Mouse (Mus musculus): Measurements from ENCODE around the gene Twnk. TPM values are rescaled to one million over a fixed set of nuclear protein-coding genes. Genes with fewer than 3 reads are reported as not detected.
A peak's percentile ranks its signal among the peaks of the same experiment; 100 is the strongest.

The Twnk gene
- total and polyA plus RNA-seq, 3 experiments, result 11.9 to 32.1 (median 29.3) TPM

GRCm38 (mm10) chr19:44992246-44992645, 13.2 kb upstream of the Twnk start:
- no peak for TF ChIP-seq POLR2A (IDR thresholded peaks at IDR 0.05; ENCODE audit: insufficient read depth, low read depth, low read length)
- TF ChIP-seq EP300 (IDR thresholded peaks at IDR 0.05; ENCODE audit: insufficient read depth, low read depth, low read length), result no peak
- no peak for TF ChIP-seq CTCF (IDR thresholded peaks at IDR 0.05)
- H3K4me3 ChIP-seq, result no peak overlapping the region
- intact Hi-C loops (cut with DNase I), result no loop called here
- H3K9ac ChIP-seq (ENCODE audit: low read depth, low read length), result no peak overlapping the region
- no peak overlapping the region for H3K27ac ChIP-seq
- H3K36me3 ChIP-seq (ENCODE audit: control insufficient read depth, insufficient read depth, low read length), result no peaks in the 10 kb centered on the region
- peaks cover 3% of the 10 kb centered on the region; the same call in 1 of the 2 replicates for H3K4me1 ChIP-seq (ENCODE audit: control insufficient read depth, insufficient read depth, low read length)
- DNase-seq, result no peak
- WGBS, result 51% methylated on average over 7 of the region's 7 CpGs
- H3K27me3 ChIP-seq (ENCODE audit: control insufficient read depth, insufficient read depth, low read length), result peaks cover 3% of the 10 kb centered on the region; the same call in 1 of the 2 replicates
- H3K79me2 ChIP-seq (replicated peaks; ENCODE audit: control insufficient read depth, insufficient read depth, low read length), result no peaks in the 10 kb centered on the region

- no peaks in the 10 kb centered on the region for H3K79me2 ChIP-seq (replicated peaks; ENCODE audit: control insufficient read depth, insufficient read depth, low read length)
- WGBS, result 69% methylated on average over 7 of the region's 7 CpGs
- no peak overlapping the region for H3K9ac ChIP-seq (ENCODE audit: low read depth, low read length)
- no peaks in the 10 kb centered on the region for H3K36me3 ChIP-seq (ENCODE audit: control insufficient read depth, insufficient read depth, low read length)
- H3K27me3 ChIP-seq (ENCODE audit: control insufficient read depth, insufficient read depth, low read length), result peaks cover 3% of the 10 kb centered on the region; the same call in 1 of the 2 replicates
- TF ChIP-seq CTCF (IDR thresholded peaks at IDR 0.05) (no peak), EP300 (IDR thresholded peaks at IDR 0.05; ENCODE audit: insufficient read depth, low read depth, low read length) (no peak), POLR2A (IDR thresholded peaks at IDR 0.05; ENCODE audit: insufficient read depth, low read depth, low read length) (no peak)
- no peak overlapping the region for H3K4me3 ChIP-seq
- H3K27ac ChIP-seq, result no peak overlapping the region
- peaks cover 3% of the 10 kb centered on the region; the same call in 1 of the 2 replicates for H3K4me1 ChIP-seq (ENCODE audit: control insufficient read depth, insufficient read depth, low read length)
- intact Hi-C loops (cut with DNase I), result no loop called here
- no peak for DNase-seq
Observed at GRCm38 (mm10) chr19:44992712-44993111, 12.8 kb upstream of the Twnk start.

GRCm38 (mm10) chr19:44997786-44998185, 7.7 kb upstream of the Twnk start:
- intact Hi-C loops (cut with DNase I), result no loop called here
- no peak overlapping the region for H3K27ac ChIP-seq
- no peak for DNase-seq
- 77% methylated on average over 11 of the region's 11 CpGs for WGBS
- no peaks in the 10 kb centered on the region for H3K36me3 ChIP-seq (ENCODE audit: control insufficient read depth, insufficient read depth, low read length)
- no peaks in the 10 kb centered on the region for H3K4me1 ChIP-seq (ENCODE audit: control insufficient read depth, insufficient read depth, low read length)
- TF ChIP-seq POLR2A (IDR thresholded peaks at IDR 0.05; ENCODE audit: insufficient read depth, low read depth, low read length), result no peak
- no peak for TF ChIP-seq EP300 (IDR thresholded peaks at IDR 0.05; ENCODE audit: insufficient read depth, low read depth, low read length)
- no peak for TF ChIP-seq CTCF (IDR thresholded peaks at IDR 0.05)
- no peaks in the 10 kb centered on the region for H3K27me3 ChIP-seq (ENCODE audit: control insufficient read depth, insufficient read depth, low read length)
- no peak overlapping the region for H3K4me3 ChIP-seq
- no peaks in the 10 kb centered on the region for H3K79me2 ChIP-seq (replicated peaks; ENCODE audit: control insufficient read depth, insufficient read depth, low read length)
- no peak overlapping the region for H3K9ac ChIP-seq (ENCODE audit: low read depth, low read length)

- Histone ChIP-seq H3K36me3 (ENCODE audit: control insufficient read depth, insufficient read depth, low read length) (no peaks in the 10 kb centered on the region), H3K9ac (ENCODE audit: low read depth, low read length) (no peak overlapping the region), H3K79me2 (replicated peaks; ENCODE audit: control insufficient read depth, insufficient read depth, low read length) (no peaks in the 10 kb centered on the region), H3K27ac (no peak overlapping the region), H3K27me3 (ENCODE audit: control insufficient read depth, insufficient read depth, low read length) (no peaks in the 10 kb centered on the region), H3K4me1 (ENCODE audit: control insufficient read depth, insufficient read depth, low read length) (no peaks in the 10 kb centered on the region), H3K4me3 (no peak overlapping the region)
- DNase-seq, result no peak
- WGBS, result 81% methylated on average over 8 of the region's 8 CpGs
- no peak for TF ChIP-seq CTCF (IDR thresholded peaks at IDR 0.05)
- TF ChIP-seq POLR2A (IDR thresholded peaks at IDR 0.05; ENCODE audit: insufficient read depth, low read depth, low read length), result no peak
- TF ChIP-seq EP300 (IDR thresholded peaks at IDR 0.05; ENCODE audit: insufficient read depth, low read depth, low read length), result no peak
- intact Hi-C loops (cut with DNase I), result no loop called here
Observed at GRCm38 (mm10) chr19:44999647-45000046, 5.8 kb upstream of the Twnk start.

- Histone ChIP-seq H3K36me3 (ENCODE audit: control insufficient read depth, insufficient read depth, low read length) (peaks cover 4% of the 10 kb centered on the region; the same call in 1 of the 2 replicates), H3K9ac (ENCODE audit: low read depth, low read length) (no peak overlapping the region), H3K4me1 (ENCODE audit: control insufficient read depth, insufficient read depth, low read length) (peaks cover 1% of the 10 kb centered on the region; the same call in 1 of the 2 replicates), H3K27me3 (ENCODE audit: control insufficient read depth, insufficient read depth, low read length) (no peaks in the 10 kb centered on the region), H3K27ac (no peak overlapping the region), H3K4me3 (no peak overlapping the region), H3K79me2 (replicated peaks; ENCODE audit: control insufficient read depth, insufficient read depth, low read length) (no peaks in the 10 kb centered on the region)
- 61% methylated on average over 3 of the region's 3 CpGs for WGBS
- TF ChIP-seq POLR2A (IDR thresholded peaks at IDR 0.05; ENCODE audit: insufficient read depth, low read depth, low read length) (no peak), CTCF (IDR thresholded peaks at IDR 0.05) (peak; percentile 39)
- intact Hi-C loops (cut with DNase I), result no loop called here
- no peak for DNase-seq
Observed at GRCm38 (mm10) chr19:45002301-45002700, 3.2 kb upstream of the Twnk start.

- no peak overlapping the region for H3K27ac ChIP-seq
- H3K36me3 ChIP-seq (ENCODE audit: control insufficient read depth, insufficient read depth, low read length), result peaks cover 4% of the 10 kb centered on the region; the same call in 1 of the 2 replicates
- TF ChIP-seq CTCF (IDR thresholded peaks at IDR 0.05) (no peak), EP300 (IDR thresholded peaks at IDR 0.05; ENCODE audit: insufficient read depth, low read depth, low read length) (no peak)
- H3K9ac ChIP-seq (ENCODE audit: low read depth, low read length), result no peak overlapping the region
- no peak overlapping the region for H3K4me3 ChIP-seq
- peaks cover 3% of the 10 kb centered on the region for H3K4me1 ChIP-seq (ENCODE audit: control insufficient read depth, insufficient read depth, low read length)
- H3K27me3 ChIP-seq (ENCODE audit: control insufficient read depth, insufficient read depth, low read length), result no peaks in the 10 kb centered on the region
- WGBS, result 87% methylated on average over 7 of the region's 7 CpGs
- intact Hi-C loops (cut with DNase I), result no loop called here
- no peak for DNase-seq
- H3K79me2 ChIP-seq (replicated peaks; ENCODE audit: control insufficient read depth, insufficient read depth, low read length), result no peaks in the 10 kb centered on the region
Observed at GRCm38 (mm10) chr19:45003740-45004516, 1.5 kb upstream of the Twnk start.
